Mouse (Mus musculus) lung, embryonic 15.5 days (tissue): ENCODE data around the gene Foxc1. TPM values are rescaled to one million over a fixed set of nuclear protein-coding genes. Genes with fewer than 3 reads are reported as not detected.
A peak's percentile ranks its signal among the peaks of the same experiment; 100 is the strongest.

Experiments used
- ATAC-seq: fragments of 200-750 bp; cut with Nextera tagmentation; 2 replicates; pipeline ENCODE4 v1.8.0; 2017; ENCODE audit warnings: moderate number of reproducible peaks, borderline replicate concordance; ENCODE audit not compliant: low FRiP score, low TSS enrichment; ENCODE audit errors: extremely low read depth
- H3K27ac ChIP-seq: fragments of 300-500 bp; sonication (generic); 2 replicates; pipeline ENCODE4 v1.5.1; 2015; ENCODE audit warnings: moderate library complexity, mild to moderate bottlenecking, inconsistent platforms
- H3K27me3 ChIP-seq: fragments of 300-500 bp; sonication (generic); 2 replicates; pipeline ENCODE4 v1.6.1; 2015; ENCODE audit warnings: inconsistent platforms
- H3K36me3 ChIP-seq: fragments of 300-500 bp; sonication (generic); 2 replicates; pipeline ENCODE4 v1.6.1; 2015; ENCODE audit warnings: inconsistent platforms
- H3K4me1 ChIP-seq: fragments of 300-500 bp; sonication (generic); 2 replicates; pipeline ENCODE4 v1.6.1; 2015; ENCODE audit warnings: inconsistent platforms
- H3K4me2 ChIP-seq: fragments of 300-500 bp; sonication (generic); 2 replicates; pipeline ENCODE4 v1.6.1; 2015; ENCODE audit warnings: inconsistent platforms, mild to moderate bottlenecking, moderate library complexity
- H3K4me3 ChIP-seq: fragments of 300-500 bp; sonication (generic); 2 replicates; pipeline ENCODE4 v1.5.1; 2015; ENCODE audit warnings: mild to moderate bottlenecking, inconsistent platforms
- H3K9ac ChIP-seq: fragments of 300-500 bp; sonication (generic); 2 replicates; pipeline ENCODE4 v1.6.1; 2015; ENCODE audit warnings: inconsistent platforms
- H3K9me3 ChIP-seq: fragments of 300-500 bp; sonication (generic); 2 replicates; pipeline ENCODE4 v1.6.1; 2016; ENCODE audit warnings: inconsistent platforms
- WGBS: fragments of 180-500 bp; shearing (Covaris S2); methylation state at CpG from one replicate; pipeline ENCODE4 v1.1.7; 2015; 5-methylcytosine and 5-hydroxymethylcytosine counted together
- polyA plus RNA-seq: library from polyadenylated mRNA; unstranded; fragments of >200 nt; fragmentation: Nextera tagmentation; extraction: Ambion mirVana; gene quantifications from 2 replicates; pipeline ENCODE4 v1.2.1, GENCODE M21; 2015

The Foxc1 gene
- polyA plus RNA-seq, 1 experiment from 2014 or later = 0.47 TPM

GRCm38 (mm10) chr13:31793163-31793562, 13.3 kb upstream of the Foxc1 start:
- WGBS = 17% methylated on average over 5 of the region's 5 CpGs
- Histone ChIP-seq H3K4me2 (no peak overlapping the region), H3K4me1 (peaks cover 9% of the 10 kb centered on the region), H3K9me3 (no peaks in the 10 kb centered on the region), H3K4me3 (no peak overlapping the region), H3K27me3 (peaks cover 44% of the 10 kb centered on the region), H3K9ac (no peak overlapping the region), H3K27ac (no peak overlapping the region), H3K36me3 (no peaks in the 10 kb centered on the region)
- ATAC-seq = no peak

DNA sequence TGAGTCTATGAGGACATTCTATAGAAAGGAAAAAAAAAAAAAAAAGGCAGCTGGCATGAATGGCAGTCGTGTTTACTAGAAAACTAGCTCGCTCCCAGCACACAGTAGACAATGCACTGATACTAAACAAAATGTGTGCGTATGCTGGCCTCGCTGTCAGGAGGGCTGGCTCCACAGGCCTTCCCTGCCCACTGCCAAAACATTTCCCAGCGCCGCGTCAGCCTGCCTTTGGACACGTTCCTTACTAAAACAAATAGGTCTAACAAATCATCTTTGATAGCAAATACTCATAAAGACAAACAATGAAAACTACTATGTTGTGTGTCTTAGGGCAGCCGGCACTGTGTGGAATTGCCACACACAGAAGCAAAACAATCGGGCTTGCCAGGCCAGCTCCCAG, 9.1 kb upstream of the Foxc1 start:
- H3K27me3 ChIP-seq = peaks cover 85% of the 10 kb centered on the region
- no peak for ATAC-seq
- peaks cover 30% of the 10 kb centered on the region for H3K4me1 ChIP-seq
- no peaks in the 10 kb centered on the region for H3K36me3 ChIP-seq
- H3K9me3 ChIP-seq = no peaks in the 10 kb centered on the region
- H3K27ac ChIP-seq = no peak overlapping the region
- no peak overlapping the region for H3K4me3 ChIP-seq
- H3K4me2 ChIP-seq = peak overlapping the region; percentile 33; the same call in 1 of the 2 replicates
- WGBS = 24% methylated on average over 10 of the region's 10 CpGs
- H3K9ac ChIP-seq = no peak overlapping the region

DNA sequence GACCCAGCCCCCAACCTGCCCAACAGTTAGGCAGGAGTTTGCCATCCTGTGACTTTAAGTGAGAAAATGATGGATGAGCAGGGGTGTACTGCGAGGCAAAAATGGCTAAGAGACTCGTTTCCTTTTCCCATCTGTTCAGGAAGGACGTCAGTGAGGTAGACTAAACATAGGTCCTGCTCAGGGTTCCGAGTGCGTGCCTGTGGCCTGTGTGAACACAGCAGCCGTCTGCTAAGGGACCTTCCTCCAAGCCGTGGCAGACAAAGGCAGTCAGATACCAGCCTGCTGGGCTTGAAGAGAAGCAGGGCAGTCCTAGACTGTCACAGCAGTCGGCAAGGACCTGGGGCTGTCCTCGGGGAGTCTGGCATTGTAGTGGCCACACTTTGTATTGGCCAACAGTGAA, 8.4 kb upstream of the Foxc1 start:
- Histone ChIP-seq H3K36me3 (no peaks in the 10 kb centered on the region), H3K9me3 (no peaks in the 10 kb centered on the region), H3K9ac (no peak overlapping the region), H3K4me3 (no peak overlapping the region), H3K4me2 (peak overlapping the region; percentile 33; the same call in 1 of the 2 replicates), H3K27ac (no peak overlapping the region), H3K4me1 (peaks cover 30% of the 10 kb centered on the region), H3K27me3 (peaks cover 92% of the 10 kb centered on the region)
- ATAC-seq = no peak
- 9% methylated on average over 9 of the region's 9 CpGs for WGBS

DNA sequence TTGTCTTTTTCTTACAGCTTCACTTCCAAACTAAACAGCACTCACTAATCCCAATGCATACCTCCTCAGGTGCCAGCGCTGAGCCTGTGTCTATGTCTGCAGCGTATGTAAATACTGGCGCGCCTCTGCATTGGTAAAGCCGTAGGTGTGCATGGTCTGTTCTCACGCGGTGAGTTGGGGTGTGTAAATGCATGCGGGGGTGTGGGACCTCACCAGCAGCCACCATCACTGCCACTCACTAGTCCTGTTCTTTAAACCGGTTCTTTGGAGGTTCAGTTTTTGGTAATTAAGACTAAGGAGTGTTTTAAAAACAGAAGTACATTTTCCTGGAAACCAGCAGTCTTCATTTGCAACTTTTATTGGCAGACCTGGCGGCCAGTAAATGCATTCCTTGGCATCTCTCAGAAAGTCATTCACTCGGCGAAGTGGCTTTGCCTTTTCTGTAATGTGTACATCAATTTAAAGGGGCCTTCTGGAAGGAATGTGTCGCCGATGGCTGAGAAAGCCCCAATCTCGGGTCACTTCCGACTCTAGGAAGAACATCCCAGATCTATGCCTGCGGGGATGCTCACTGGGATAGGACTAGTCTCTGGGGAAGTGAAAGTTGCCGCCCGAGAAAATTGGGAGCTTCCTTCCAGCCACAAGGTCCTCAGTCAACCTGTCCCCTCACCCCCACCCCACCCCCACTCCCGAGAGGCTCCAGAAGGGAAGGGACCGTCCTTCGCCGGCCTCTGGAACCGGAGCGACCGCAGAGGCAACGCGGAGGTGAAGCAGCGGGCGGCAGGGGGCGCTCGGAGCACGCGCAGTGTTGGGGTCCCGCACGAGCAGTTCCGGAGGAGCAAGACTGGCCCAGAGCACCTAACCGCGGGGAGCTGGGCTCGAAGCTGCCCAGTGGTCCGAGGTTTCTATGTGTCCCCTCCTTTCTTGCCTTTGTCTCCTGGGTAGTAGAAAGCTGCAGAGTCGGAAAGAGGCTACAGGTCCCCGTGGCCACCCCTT, 5.6 kb upstream of the Foxc1 start:
- Histone ChIP-seq H3K36me3 (no peaks in the 10 kb centered on the region), H3K9ac (no peak overlapping the region), H3K4me2 (peak overlapping the region; percentile 54), H3K27ac (no peak overlapping the region), H3K4me3 (peak overlapping the region; percentile 24), H3K4me1 (peaks cover 30% of the 10 kb centered on the region), H3K9me3 (no peaks in the 10 kb centered on the region), H3K27me3 (peaks cover 96% of the 10 kb centered on the region)
- ATAC-seq = peak; percentile 60; the same call in 1 of the 2 replicates
- WGBS = 2% methylated on average over 41 of the region's 43 CpGs

- Histone ChIP-seq H3K4me2 (peak overlapping the region; percentile 54), H3K9me3 (no peaks in the 10 kb centered on the region), H3K36me3 (no peaks in the 10 kb centered on the region), H3K27ac (no peak overlapping the region), H3K9ac (no peak overlapping the region), H3K27me3 (peaks cover 95% of the 10 kb centered on the region), H3K4me1 (peaks cover 38% of the 10 kb centered on the region), H3K4me3 (peak overlapping the region; percentile 24; the same call in 1 of the 2 replicates)
- WGBS = 6% methylated on average over 25 of the region's 25 CpGs
- no peak for ATAC-seq
Observed at GRCm38 (mm10) chr13:31801703-31802305, 4.6 kb upstream of the Foxc1 start.

DNA sequence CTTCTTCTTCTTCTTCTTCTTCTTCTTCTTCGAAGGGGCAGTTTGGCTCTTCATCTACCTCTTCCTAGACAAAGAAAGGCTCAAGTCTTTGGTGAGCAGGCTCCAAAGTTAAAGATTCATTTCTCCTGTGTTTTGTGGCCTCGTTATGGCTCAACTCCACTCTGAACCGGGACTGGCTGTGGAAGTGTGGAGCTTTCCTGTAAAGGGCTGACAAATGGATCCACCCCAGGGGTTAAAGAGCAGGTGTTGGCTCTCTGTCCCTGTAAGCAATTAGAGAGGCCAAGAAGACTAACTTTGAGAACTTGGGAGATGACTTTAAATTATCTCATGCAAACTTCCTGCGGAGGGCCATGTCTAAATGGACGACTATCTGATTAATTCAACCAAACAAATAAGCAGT, 4.0 kb upstream of the Foxc1 start:
- H3K4me2 ChIP-seq = no peak overlapping the region
- H3K27ac ChIP-seq = no peak overlapping the region
- 12% methylated on average over 5 of the region's 5 CpGs for WGBS
- H3K9me3 ChIP-seq = no peaks in the 10 kb centered on the region
- H3K36me3 ChIP-seq = no peaks in the 10 kb centered on the region
- ATAC-seq = no peak
- H3K4me1 ChIP-seq = peaks cover 42% of the 10 kb centered on the region
- H3K27me3 ChIP-seq = peaks cover 98% of the 10 kb centered on the region
- no peak overlapping the region for H3K9ac ChIP-seq
- no peak overlapping the region for H3K4me3 ChIP-seq

GRCm38 (mm10) chr13:31803166-31804093, 3.0 kb upstream of the Foxc1 start:
- Histone ChIP-seq H3K9me3 (no peaks in the 10 kb centered on the region), H3K4me3 (no peak overlapping the region), H3K9ac (no peak overlapping the region), H3K27me3 (peaks cover 98% of the 10 kb centered on the region), H3K4me2 (no peak overlapping the region), H3K4me1 (peaks cover 42% of the 10 kb centered on the region), H3K36me3 (no peaks in the 10 kb centered on the region), H3K27ac (no peak overlapping the region)
- no peak for ATAC-seq
- WGBS = 8% methylated on average over 31 of the region's 31 CpGs

DNA sequence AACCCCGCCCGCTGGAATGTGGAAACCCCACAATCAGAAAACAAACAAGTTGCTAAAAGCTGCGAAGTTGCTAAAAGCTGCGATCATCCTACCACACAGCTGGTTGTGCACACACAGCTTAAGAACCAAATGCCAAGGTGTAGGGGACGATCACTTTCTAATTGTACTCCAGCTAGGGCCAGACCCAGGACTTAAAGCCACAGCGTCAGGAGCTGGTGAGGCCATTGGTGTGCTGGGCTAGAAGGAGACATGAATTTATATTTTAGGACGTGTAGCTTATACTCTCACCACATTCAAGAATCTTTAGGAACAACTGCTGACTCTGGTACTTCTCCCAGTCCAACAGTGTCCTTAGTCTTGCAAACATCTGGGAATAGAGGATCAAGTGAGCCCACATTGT, 1.9 kb upstream of the Foxc1 start:
- no peak for ATAC-seq
- peaks cover 94% of the 10 kb centered on the region for H3K27me3 ChIP-seq
- H3K4me2 ChIP-seq = no peak overlapping the region
- no peak overlapping the region for H3K9ac ChIP-seq
- no peak overlapping the region for H3K4me3 ChIP-seq
- peaks cover 45% of the 10 kb centered on the region for H3K4me1 ChIP-seq
- no peaks in the 10 kb centered on the region for H3K9me3 ChIP-seq
- no peaks in the 10 kb centered on the region for H3K36me3 ChIP-seq
- H3K27ac ChIP-seq = no peak overlapping the region
- 15% methylated on average over 7 of the region's 7 CpGs for WGBS

DNA sequence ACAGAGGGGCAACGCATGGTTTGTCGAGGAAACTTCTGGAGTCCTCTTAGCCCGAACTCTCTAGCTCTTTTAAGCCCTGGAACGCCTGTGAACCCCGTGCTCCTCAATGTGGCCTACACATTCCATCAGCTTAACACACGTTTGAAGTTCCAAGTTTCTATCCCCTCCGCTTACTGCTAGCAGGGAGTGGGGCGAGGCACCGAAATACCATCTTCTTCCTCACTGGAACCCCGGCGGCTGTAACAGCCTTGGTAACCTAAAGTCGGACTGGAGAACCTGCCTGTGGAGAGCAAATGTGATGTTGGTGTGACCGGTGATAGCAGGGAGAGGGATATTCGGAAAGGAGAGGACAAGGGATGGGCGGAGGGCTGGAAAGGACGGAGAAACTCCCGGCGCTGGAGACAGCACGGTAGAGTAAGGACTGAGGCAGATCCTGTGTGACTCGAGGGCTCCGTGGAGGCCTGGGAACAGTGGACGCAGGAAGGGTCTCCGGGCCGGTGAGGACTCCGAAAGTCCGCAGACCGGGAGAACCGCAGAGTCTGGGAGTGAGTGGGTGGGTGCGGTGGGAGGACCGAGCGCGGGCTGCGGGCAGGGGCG, 504 bp upstream of the Foxc1 start:
- peak overlapping the region; percentile 58 for H3K4me3 ChIP-seq
- no peak overlapping the region for H3K27ac ChIP-seq
- peaks cover 44% of the 10 kb centered on the region for H3K4me1 ChIP-seq
- H3K9ac ChIP-seq = 0 out of 2 replicates have a peak overlapping the region, but pooled peaks have one; percentile 31
- no peaks in the 10 kb centered on the region for H3K36me3 ChIP-seq
- peak overlapping the region; percentile 100 for H3K4me2 ChIP-seq
- peak; percentile 60 for ATAC-seq
- 4% methylated on average over 34 of the region's 34 CpGs for WGBS
- peaks cover 91% of the 10 kb centered on the region for H3K27me3 ChIP-seq
- H3K9me3 ChIP-seq = no peaks in the 10 kb centered on the region

DNA sequence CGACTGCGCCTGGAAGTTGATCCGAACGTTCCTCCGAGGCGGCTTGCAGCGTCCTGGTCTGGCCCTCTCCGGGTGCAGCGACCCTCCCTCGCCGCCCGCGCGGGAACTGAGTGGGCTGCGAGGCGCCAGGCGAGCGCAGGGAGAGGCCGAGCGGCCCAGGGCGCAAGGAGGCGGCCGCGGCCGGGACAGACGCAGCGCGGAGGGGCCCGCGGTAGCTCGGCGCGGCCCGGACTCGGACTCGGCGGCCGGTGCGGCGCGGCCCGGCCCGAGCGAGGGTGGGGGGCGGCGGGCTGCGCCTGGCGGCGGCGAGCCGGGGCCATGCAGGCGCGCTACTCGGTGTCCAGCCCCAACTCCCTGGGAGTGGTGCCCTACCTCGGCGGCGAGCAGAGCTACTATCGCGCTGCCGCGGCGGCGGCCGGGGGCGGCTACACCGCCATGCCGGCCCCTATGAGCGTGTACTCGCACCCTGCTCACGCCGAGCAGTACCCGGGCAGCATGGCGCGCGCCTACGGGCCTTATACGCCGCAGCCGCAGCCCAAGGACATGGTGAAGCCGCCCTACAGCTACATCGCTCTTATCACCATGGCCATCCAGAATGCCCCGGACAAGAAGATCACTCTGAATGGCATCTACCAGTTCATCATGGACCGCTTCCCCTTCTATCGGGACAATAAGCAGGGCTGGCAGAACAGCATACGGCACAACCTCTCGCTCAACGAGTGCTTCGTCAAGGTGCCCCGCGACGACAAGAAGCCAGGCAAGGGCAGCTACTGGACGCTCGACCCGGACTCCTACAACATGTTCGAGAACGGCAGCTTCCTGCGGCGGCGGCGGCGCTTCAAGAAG, 680 bp downstream of the Foxc1 start:
- no peaks in the 10 kb centered on the region for H3K9me3 ChIP-seq
- peak overlapping the region; percentile 58 for H3K4me3 ChIP-seq
- WGBS = 1% methylated on average over 88 of the region's 101 CpGs
- H3K36me3 ChIP-seq = no peaks in the 10 kb centered on the region
- H3K27ac ChIP-seq = peak overlapping the region; percentile 63
- H3K4me1 ChIP-seq = peaks cover 39% of the 10 kb centered on the region
- peak overlapping the region; percentile 51 for H3K9ac ChIP-seq
- peaks cover 92% of the 10 kb centered on the region for H3K27me3 ChIP-seq
- ATAC-seq = peak; percentile 40; the same call in 1 of the 2 replicates
- H3K4me2 ChIP-seq = peak overlapping the region; percentile 100
